In genomic region chr12:113332226-113332625, GRCm38 (mm10) we compare ENCODE assay signal across 25 mouse cellular contexts.
DNase-seq lines count a peak whose midpoint lies in the region; ATAC-seq and TF ChIP-seq lines count a peak whose summit lies in the region.
"Had no signal": no experiment of that assay in that cellular context is flagged by ENCODE, and none has a peak within 500 bp of the region (broad histone marks: within the 10 kb centered on the region; RNA-seq: fewer than 3 reads in every experiment).

No protein-coding gene starts in this region.

- H3K36me3 ChIP-seq in stomach, embryonic 16.5 days (ENCODE audit: control insufficient read depth, insufficient read depth, low read length) = no peaks in the 10 kb centered on the region
- H3K36me3 ChIP-seq in stomach, postnatal 0 days (ENCODE audit: control insufficient read depth, insufficient read depth, low read length) = no peaks in the 10 kb centered on the region
- no peaks in the 10 kb centered on the region for H3K36me3 ChIP-seq in intestine, embryonic 16.5 days (ENCODE audit: control insufficient read depth, insufficient read depth, low read length)
- H3K36me3 ChIP-seq: embryonic facial prominence, embryonic 15.5 days; G1E; hindbrain, embryonic 12.5 days; limb, embryonic 15.5 days; midbrain, embryonic 15.5 days; neural tube, embryonic 13.5 days had no signal

- H3K4me3 ChIP-seq in stomach, embryonic 16.5 days (replicated peaks; ENCODE audit: low read length) = no peak overlapping the region
- H3K4me3 ChIP-seq in stomach, postnatal 0 days (ENCODE audit: low read depth, low read length) = no peak overlapping the region
- no peak overlapping the region for H3K4me3 ChIP-seq in intestine, embryonic 16.5 days (ENCODE audit: low read length)
- H3K4me3 ChIP-seq: embryonic facial prominence, embryonic 15.5 days; hindbrain, embryonic 12.5 days; limb, embryonic 15.5 days; midbrain, embryonic 15.5 days; myocyte; neural tube, embryonic 13.5 days had no signal

- TF ChIP-seq EP300 in stomach, postnatal 0 days (optimal IDR thresholded peaks at IDR 0.05) = no peak

- no peak overlapping the region for H3K4me2 ChIP-seq in stomach, embryonic 16.5 days (ENCODE audit: low read depth, low read length)
- no peak overlapping the region for H3K4me2 ChIP-seq in stomach, postnatal 0 days (replicated peaks; ENCODE audit: low read depth)
- H3K4me2 ChIP-seq in intestine, embryonic 16.5 days (ENCODE audit: low read depth, low read length) = no peak overlapping the region
- H3K4me2 ChIP-seq: embryonic facial prominence, embryonic 15.5 days; hindbrain, embryonic 12.5 days; limb, embryonic 15.5 days; midbrain, embryonic 15.5 days; neural tube, embryonic 13.5 days had no signal

- H3K4me1 ChIP-seq in stomach, embryonic 16.5 days (ENCODE audit: control insufficient read depth, insufficient read depth, low read length) = no peaks in the 10 kb centered on the region
- no peaks in the 10 kb centered on the region for H3K4me1 ChIP-seq in stomach, postnatal 0 days (replicated peaks; ENCODE audit: control insufficient read depth, insufficient read depth)
- no peaks in the 10 kb centered on the region for H3K4me1 ChIP-seq in intestine, embryonic 16.5 days (ENCODE audit: control insufficient read depth, insufficient read depth, low read length)
- H3K4me1 ChIP-seq: embryonic facial prominence, embryonic 15.5 days; hindbrain, embryonic 12.5 days; limb, embryonic 15.5 days; midbrain, embryonic 15.5 days; neural tube, embryonic 13.5 days had no signal

- ATAC-seq in stomach, embryonic 16.5 days (ENCODE audit: insufficient read depth, low FRiP score) = peak; percentile 20; the same call in 1 of the 2 replicates
- ATAC-seq in stomach, postnatal 0 days (ENCODE audit: low FRiP score, low TSS enrichment) = no peak; the same call in 1 of the 2 replicates
- ATAC-seq in intestine, embryonic 16.5 days = peak; percentile 56; the same call in 1 of the 2 replicates
- ATAC-seq: forebrain, embryonic 16.5 days; midbrain, embryonic 15.5 days had no signal

- 69% methylated on average over 3 of the region's 3 CpGs for WGBS in stomach, embryonic 16.5 days
- 59% methylated on average over 3 of the region's 3 CpGs for WGBS in stomach, postnatal 0 days
- WGBS in intestine, embryonic 16.5 days = 72% methylated on average over 3 of the region's 3 CpGs

- DNase-seq in heart, postnatal 10 days = peak; percentile 8 to 10
- DNase-seq in heart, postnatal 25 days (ENCODE audit: low spot score) = no peak
- peak; percentile 32 to 46 for DNase-seq in kidney, postnatal 4 days
- no peak for DNase-seq in kidney, postnatal 25 days
- DNase-seq in stomach, postnatal 0 days (ENCODE audit: low spot score) = no peak
- DNase-seq: adrenal gland, adult 2 months; B cell, adult 2 months; cerebellum, adult 11 months; cerebellum, adult 9-11 months; gastrocnemius, postnatal 14 days; left cerebral cortex, postnatal 4 days; retina, postnatal 1 day; right cerebral cortex, postnatal 25 days had no signal

- H3K9me3 ChIP-seq in stomach, embryonic 16.5 days (replicated peaks; ENCODE audit: control insufficient read depth, low read length) = no peaks in the 10 kb centered on the region
- H3K9me3 ChIP-seq in stomach, postnatal 0 days (ENCODE audit: control insufficient read depth, low read length) = no peaks in the 10 kb centered on the region
- H3K9me3 ChIP-seq in intestine, embryonic 16.5 days (ENCODE audit: control insufficient read depth, low read length) = no peaks in the 10 kb centered on the region
- H3K9me3 ChIP-seq: embryonic facial prominence, embryonic 15.5 days; hindbrain, embryonic 12.5 days; limb, embryonic 15.5 days; midbrain, embryonic 15.5 days; neural tube, embryonic 13.5 days had no signal

- TF ChIP-seq CTCF in stomach, postnatal 0 days (IDR thresholded peaks at IDR 0.05; ENCODE audit: low read depth) = no peak

- no peaks in the 10 kb centered on the region for H3K27me3 ChIP-seq in stomach, embryonic 16.5 days (ENCODE audit: control insufficient read depth, insufficient read depth, low read length)
- no peaks in the 10 kb centered on the region for H3K27me3 ChIP-seq in stomach, postnatal 0 days (ENCODE audit: control insufficient read depth, insufficient read depth, low read length)
- no peaks in the 10 kb centered on the region for H3K27me3 ChIP-seq in intestine, embryonic 16.5 days (replicated peaks; ENCODE audit: control insufficient read depth, insufficient read depth, low read length)
- H3K27me3 ChIP-seq: CH12.LX; embryonic facial prominence, embryonic 15.5 days; hindbrain, embryonic 12.5 days; limb, embryonic 15.5 days; midbrain, embryonic 15.5 days; neural tube, embryonic 13.5 days had no signal

- H3K9ac ChIP-seq in stomach, embryonic 16.5 days (ENCODE audit: low read length) = no peak overlapping the region
- no peak overlapping the region for H3K9ac ChIP-seq in stomach, postnatal 0 days (ENCODE audit: low read length)
- no peak overlapping the region for H3K9ac ChIP-seq in intestine, embryonic 16.5 days (ENCODE audit: low read depth, low read length)
- H3K9ac ChIP-seq: embryonic facial prominence, embryonic 15.5 days; hindbrain, embryonic 12.5 days; limb, embryonic 15.5 days; liver, embryonic 14.5 days; midbrain, embryonic 15.5 days; neural tube, embryonic 13.5 days had no signal

- intact Hi-C loops in heart, postnatal 10 days (cut with DNase I) = no loop called here
- intact Hi-C loops in heart, postnatal 25 days (cut with DNase I) = no loop called here

- no peak overlapping the region for H3K27ac ChIP-seq in stomach, embryonic 16.5 days (ENCODE audit: low read length)
- no peak overlapping the region for H3K27ac ChIP-seq in stomach, postnatal 0 days (replicated peaks)
- H3K27ac ChIP-seq in intestine, embryonic 16.5 days (ENCODE audit: low read length) = no peak overlapping the region
- H3K27ac ChIP-seq: embryonic facial prominence, embryonic 15.5 days; hindbrain, embryonic 12.5 days; limb, embryonic 15.5 days; liver, embryonic 14.5 days; midbrain, embryonic 15.5 days; neural tube, embryonic 13.5 days had no signal

Comparison
In these comparisons a context has a peak if more than half of its experiments do, and no peak if none do; other contexts are left out.
1. DNase-seq: peak in heart, postnatal 10 days (2 of 2) and kidney, postnatal 4 days (2 of 2); none in heart, postnatal 25 days (single experiment), kidney, postnatal 25 days (0 of 2) and stomach, postnatal 0 days (single experiment).